Mouse (Mus musculus) bone marrow macrophage, adult 2 months (primary cell): ENCODE data around the gene Serpine2. TPM values are rescaled to one million over a fixed set of nuclear protein-coding genes. Genes with fewer than 3 reads are reported as not detected.

Experiments
- H3K27ac ChIP-seq: 2 replicates; pipeline ENCODE4 v1.5.1; 2012; ENCODE audit warnings: low read depth, low read length; ENCODE audit not compliant: insufficient read depth
- H3K4me1 ChIP-seq: 2 replicates; pipeline ENCODE4 v1.6.1; 2012; ENCODE audit warnings: low read length; ENCODE audit not compliant: control insufficient read depth, insufficient read depth
- H3K4me3 ChIP-seq: 2 replicates; pipeline ENCODE4 v1.5.1; 2012; ENCODE audit warnings: mild to moderate bottlenecking, low read length, moderate library complexity; ENCODE audit not compliant: insufficient read depth
- CTCF ChIP-seq: IDR thresholded peaks from 2 replicates; pipeline ENCODE4 v1.5.1; 2012; ENCODE audit warnings: low read depth, mild to moderate bottlenecking, low read length, moderate library complexity
- POLR2A ChIP-seq: IDR thresholded peaks from 2 replicates; pipeline ENCODE4 v1.6.1; 2012; ENCODE audit warnings: mild to moderate bottlenecking, low read depth, low read length, borderline replicate concordance
- polyA plus RNA-seq: library from polyadenylated mRNA; stranded (reverse); fragments of >200 nt; gene quantifications from 2 replicates; pipeline ENCODE4 v1.2.4, GENCODE M21; 2012; ENCODE audit not compliant: missing spikeins, insufficient read depth, insufficient read length

The Serpine2 gene
- polyA plus RNA-seq, 1 experiment: 1.4 TPM

DNA sequence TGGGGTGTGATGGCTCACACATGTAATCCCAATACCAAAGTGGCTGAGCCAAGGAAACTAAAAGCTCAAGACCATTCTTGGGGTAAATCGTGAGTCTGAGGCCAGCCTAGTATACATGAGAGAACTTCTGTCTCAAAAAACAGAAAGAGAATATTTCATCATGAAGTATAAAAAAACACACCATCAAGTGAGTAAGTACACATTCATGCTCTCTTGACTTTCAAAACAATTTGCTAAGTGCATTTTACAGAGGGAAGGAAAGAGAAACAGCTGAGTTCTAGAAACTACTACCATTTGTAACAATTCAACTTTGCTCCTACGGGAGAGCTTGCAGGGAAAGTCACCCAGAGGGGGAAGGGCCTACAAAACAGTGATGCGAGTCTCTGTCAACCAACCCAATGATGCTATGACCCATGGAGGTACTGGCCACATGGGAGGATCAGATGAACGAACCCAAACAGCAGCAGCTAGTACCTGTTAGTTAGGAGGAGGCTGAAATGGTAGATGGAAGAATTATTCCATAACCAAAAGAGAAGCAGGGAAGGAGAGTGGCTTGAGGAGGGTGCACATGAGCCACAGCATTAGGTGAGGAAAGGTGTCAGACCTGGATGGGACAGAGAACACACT lies 108.2 kb downstream of the Serpine2 start:
- no peak overlapping the region for H3K27ac ChIP-seq
- H3K4me1 ChIP-seq: peaks cover 23% of the 10 kb centered on the region

DNA sequence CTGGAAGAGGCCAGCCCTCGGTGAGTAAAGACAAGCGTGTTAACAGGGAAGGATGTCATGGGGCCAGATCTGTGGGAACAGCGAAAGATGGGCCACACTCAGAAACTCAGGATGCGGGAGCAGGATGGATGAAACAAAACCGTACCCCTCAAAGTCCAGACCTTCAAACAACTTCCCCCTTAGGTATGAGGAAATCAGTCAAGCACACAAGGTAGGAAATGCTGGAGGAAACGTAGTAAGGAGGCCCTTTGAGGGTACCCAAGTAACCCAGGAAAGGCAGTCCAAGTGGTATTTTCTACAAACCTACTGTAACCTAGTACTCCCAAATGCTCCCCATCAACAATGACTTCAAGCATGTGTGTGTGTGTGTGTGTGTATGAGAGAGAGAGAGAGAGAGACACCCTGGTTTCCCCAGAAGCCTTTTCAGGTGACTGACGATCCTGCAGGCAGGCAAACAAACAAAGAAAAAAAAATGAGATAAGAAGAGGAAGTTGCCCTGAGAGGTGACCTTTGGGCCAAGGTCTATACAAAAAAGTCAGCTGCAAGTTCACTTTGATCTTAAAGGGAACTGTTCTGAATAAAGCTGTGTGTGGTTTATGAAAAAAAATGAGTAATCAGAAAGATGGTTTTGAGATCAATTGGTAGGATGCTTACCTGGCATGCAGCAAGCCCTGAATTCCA lies 108.8 kb downstream of the Serpine2 start:
- Histone ChIP-seq H3K4me1 (peaks cover 23% of the 10 kb centered on the region), H3K27ac (no peak overlapping the region), H3K4me3 (no peak overlapping the region)
- no peak for TF ChIP-seq POLR2A

More for the DNA sequence above, 108.2 kb downstream of the Serpine2 start:
- TF ChIP-seq POLR2A (no peak), CTCF (no peak)
- no peak overlapping the region for H3K4me3 ChIP-seq

DNA sequence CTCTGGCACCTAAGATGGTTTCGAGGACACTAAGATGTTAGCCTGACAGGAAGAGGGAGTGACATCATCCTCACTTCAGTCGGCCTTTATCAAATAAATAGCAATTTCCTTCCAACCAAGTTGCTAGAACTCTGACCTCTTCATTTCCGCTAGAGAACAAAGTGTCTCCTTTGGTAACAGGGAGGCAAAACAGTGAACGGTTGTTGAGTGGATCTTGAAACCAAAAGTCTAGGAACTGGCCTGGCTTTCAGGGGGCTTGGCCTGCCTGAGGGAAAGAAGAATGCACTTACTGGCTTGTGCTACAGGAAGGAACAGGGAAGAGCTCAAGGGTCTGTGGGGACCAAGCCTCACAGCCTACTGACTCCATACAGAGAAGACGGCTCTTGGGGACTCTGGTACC lies 109.8 kb downstream of the Serpine2 start:
- peaks cover 26% of the 10 kb centered on the region for H3K4me1 ChIP-seq
- no peak overlapping the region for H3K27ac ChIP-seq
- TF ChIP-seq CTCF: no peak
- no peak for TF ChIP-seq POLR2A
- no peak overlapping the region for H3K4me3 ChIP-seq

DNA sequence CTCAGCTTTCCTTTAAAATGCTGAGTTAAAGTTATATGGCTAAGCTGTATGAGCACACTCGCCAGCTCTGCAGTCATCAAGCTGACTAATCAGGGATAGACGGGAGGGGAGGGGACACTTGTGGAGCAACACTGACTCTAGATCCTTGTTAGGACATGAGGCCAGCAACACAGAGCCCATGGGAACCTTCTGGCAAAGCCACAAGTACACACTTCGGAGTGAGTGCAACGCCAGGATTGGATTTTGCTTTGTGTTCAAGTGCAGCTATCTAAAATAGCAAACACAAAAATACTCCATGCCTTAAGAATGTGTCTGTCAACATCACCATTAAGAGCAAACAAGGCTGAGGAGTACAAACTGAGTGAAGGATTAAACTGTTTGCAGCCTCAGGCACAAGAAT lies 114.9 kb downstream of the Serpine2 start:
- TF ChIP-seq POLR2A: no peak
- TF ChIP-seq CTCF: no peak
- Histone ChIP-seq H3K4me1 (peaks cover 11% of the 10 kb centered on the region), H3K27ac (no peak overlapping the region), H3K4me3 (no peak overlapping the region)

Other genes starting within 250 kb of the Serpine2 start
- gene Ap1s3, start 189.2 kb downstream of the Serpine2 start, polyA plus RNA-seq: 1.2 and 3.8 TPM in 2 replicates
- gene Mrpl44, start 85.2 kb downstream of the Serpine2 start, polyA plus RNA-seq: 25.5 and 27.0 TPM in 2 replicates
- 20.0 and 21.2 TPM in 2 replicates for gene Wdfy1, start 85.0 kb downstream of the Serpine2 start, polyA plus RNA-seq